Mouse (Mus musculus) hindbrain, embryonic 11.5 days (tissue): ENCODE results near the gene Mrpl28. TPM values are rescaled to one million over a fixed set of nuclear protein-coding genes. Genes with fewer than 3 reads are reported as not detected.

ENCODE experiments used
- ATAC-seq: fragments of 200-750 bp; cut with Nextera tagmentation; 2 replicates; pipeline ENCODE4 v1.8.0; 2017; ENCODE audit warnings: mild to moderate bottlenecking, moderate TSS enrichment, moderate library complexity; ENCODE audit not compliant: low FRiP score
- DNase-seq: peaks from one replicate; pipeline ENCODE4 v3.0.0-alpha.2; 2015; ENCODE audit warnings: low spot score
- H3K27ac ChIP-seq: fragments of 300-500 bp; sonication (generic); 2 replicates; pipeline ENCODE4 v1.5.1; 2014; ENCODE audit warnings: mild to moderate bottlenecking, low read depth, low read length
- H3K27me3 ChIP-seq: fragments of 300-500 bp; sonication (generic); 2 replicates; pipeline ENCODE4 v1.6.1; 2014; ENCODE audit warnings: mild to moderate bottlenecking, low read length, moderate library complexity, mixed read lengths; ENCODE audit not compliant: control insufficient read depth, insufficient read depth
- H3K36me3 ChIP-seq: fragments of 300-500 bp; sonication (generic); 2 replicates; pipeline ENCODE4 v1.6.1; 2014; ENCODE audit warnings: mild to moderate bottlenecking, low read length, moderate library complexity, mixed read lengths; ENCODE audit not compliant: control insufficient read depth, insufficient read depth
- H3K4me1 ChIP-seq: fragments of 300-500 bp; sonication (generic); replicated peaks from 2 replicates; pipeline ENCODE4 v1.6.1; 2014; ENCODE audit warnings: low read length, mixed read lengths; ENCODE audit not compliant: control insufficient read depth, insufficient read depth
- H3K4me2 ChIP-seq: fragments of 300-500 bp; sonication (generic); replicated peaks from 2 replicates; pipeline ENCODE4 v1.6.1; 2014; ENCODE audit warnings: mild to moderate bottlenecking, low read depth, low read length
- H3K4me3 ChIP-seq: fragments of 300-500 bp; sonication (generic); 2 replicates; pipeline ENCODE4 v1.5.1; 2014; ENCODE audit warnings: low read depth, low read length
- H3K9ac ChIP-seq: fragments of 300-500 bp; sonication (generic); 2 replicates; pipeline ENCODE4 v1.6.1; 2014; ENCODE audit warnings: low read depth, low read length
- H3K9me3 ChIP-seq: fragments of 300-500 bp; sonication (generic); 2 replicates; pipeline ENCODE4 v1.6.1; 2016; ENCODE audit warnings: low read length; ENCODE audit not compliant: control insufficient read depth
- WGBS: fragments of 180-500 bp; shearing (Covaris S2); extraction: QIAGEN DNeasy Blood & Tissue Kit; methylation state at CpG from one replicate; pipeline ENCODE4 v1.1.7; 2014; 5-methylcytosine and 5-hydroxymethylcytosine counted together
- polyA plus RNA-seq: library from polyadenylated mRNA; unstranded; fragments of >200 nt; fragmentation: Nextera tagmentation; extraction: Ambion mirVana; gene quantifications from 2 replicates; pipeline ENCODE4 v1.2.1, GENCODE M21; 2014

Mrpl28 gene
- polyA plus RNA-seq, 1 experiment from 2014 or later, result 244 TPM

DNA sequence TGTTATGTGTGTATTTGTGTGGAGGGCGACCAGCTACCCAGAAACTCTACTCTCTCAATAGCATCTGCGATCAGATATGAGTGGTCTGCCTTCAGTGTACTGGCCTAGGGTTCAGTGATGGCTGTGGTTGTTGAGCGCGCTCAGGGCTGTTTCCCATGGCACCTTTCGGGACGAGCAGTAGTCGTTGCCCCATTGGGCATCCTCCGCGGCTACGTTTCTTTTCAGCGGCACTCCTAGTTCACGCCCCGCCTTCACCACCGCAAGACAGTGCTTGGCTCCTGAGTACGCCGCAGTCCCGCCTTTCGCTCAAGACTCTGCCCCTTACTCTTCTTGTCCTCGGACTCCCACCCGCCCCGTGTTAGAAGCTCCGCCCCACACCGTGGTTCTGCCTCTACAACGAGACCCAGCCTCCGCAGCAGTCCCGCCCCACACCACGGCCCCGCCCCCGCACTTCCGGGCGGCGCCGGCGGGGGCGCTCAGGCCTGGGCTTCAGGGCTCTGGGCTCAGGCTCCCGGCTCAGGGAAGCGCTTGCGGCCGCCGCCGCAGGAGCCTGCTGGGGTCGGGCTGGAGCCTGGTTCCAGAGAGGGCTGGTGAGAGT is 15.0 kb downstream of the Mrpl28 start, which contains the start of gene Axin1:
Gene Axin1, plus strand, starts transcription at position 450 of the 598 bp plus-strand sequence.
- Histone ChIP-seq H3K4me2 (peak within 1 kb of the TSS; percentile 87), H3K9ac (peak within 1 kb of the TSS; percentile 99), H3K4me1 (peaks cover 3% of the 10 kb centered on the region; the same call in 1 of the 2 replicates), H3K27ac (peak within 1 kb of the TSS; percentile 91), H3K9me3 (no peaks in the 10 kb centered on the region), H3K27me3 (no peaks in the 10 kb centered on the region), H3K4me3 (peak within 1 kb of the TSS; percentile 92), H3K36me3 (peaks cover 3% of the 10 kb centered on the region; the same call in 1 of the 2 replicates)
- peak; percentile 99 for DNase-seq
- WGBS, result under 1% methylated on average over 41 of the region's 42 CpGs
- ATAC-seq, result peak; percentile 97

DNA sequence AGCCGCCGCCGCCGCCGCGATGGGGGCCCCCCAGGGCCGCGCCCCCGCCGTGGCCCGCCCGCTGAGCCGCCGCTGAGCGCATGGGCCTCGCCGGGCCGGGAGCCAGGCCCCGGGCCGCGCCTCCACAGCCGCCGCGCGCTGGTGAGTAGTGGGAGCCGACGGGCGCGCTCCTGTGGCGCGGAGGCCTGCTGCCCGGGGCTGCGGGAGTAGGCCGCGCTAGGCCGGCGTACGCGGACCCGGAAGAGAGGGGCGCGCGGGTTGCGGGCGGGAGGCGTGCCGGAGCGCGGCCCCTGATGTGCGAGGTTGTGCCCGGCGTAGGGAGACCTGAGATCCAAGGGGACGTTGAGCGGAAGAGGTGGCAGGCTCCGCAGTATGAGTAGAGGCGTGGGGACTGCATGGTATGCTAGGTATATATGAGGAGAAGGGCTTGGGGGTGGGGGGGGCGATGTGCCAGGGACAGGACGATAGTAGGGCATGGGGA is 15.6 kb downstream of the Mrpl28 start:
- under 1% methylated on average over 45 of the region's 58 CpGs for WGBS
- H3K4me1 ChIP-seq, result peaks cover 3% of the 10 kb centered on the region; the same call in 1 of the 2 replicates
- no peaks in the 10 kb centered on the region for H3K9me3 ChIP-seq
- H3K4me3 ChIP-seq, result peak overlapping the region; percentile 92
- peaks cover 4% of the 10 kb centered on the region; the same call in 1 of the 2 replicates for H3K36me3 ChIP-seq
- H3K4me2 ChIP-seq, result peak overlapping the region; percentile 87
- peak overlapping the region; percentile 99 for H3K9ac ChIP-seq
- H3K27ac ChIP-seq, result peak overlapping the region; percentile 91
- DNase-seq (peak; percentile 64), ATAC-seq (peak; percentile 72)
- no peaks in the 10 kb centered on the region for H3K27me3 ChIP-seq

DNA sequence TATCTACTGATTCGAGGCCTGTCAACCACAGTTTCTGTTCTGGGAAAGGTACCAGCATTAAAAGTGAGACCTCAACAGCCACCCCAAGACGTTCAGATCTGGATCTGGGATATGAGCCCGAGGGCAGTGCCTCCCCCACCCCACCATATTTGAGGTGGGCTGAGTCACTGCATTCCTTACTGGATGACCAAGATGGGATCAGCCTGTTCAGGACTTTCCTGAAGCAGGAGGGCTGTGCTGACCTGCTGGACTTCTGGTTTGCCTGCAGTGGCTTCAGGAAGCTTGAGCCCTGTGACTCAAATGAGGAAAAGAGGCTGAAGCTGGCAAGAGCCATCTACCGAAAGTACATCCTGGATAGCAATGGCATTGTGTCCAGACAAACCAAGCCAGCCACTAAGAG is 19.5 kb downstream of the Mrpl28 start:
- ATAC-seq (no peak), DNase-seq (no peak)
- Histone ChIP-seq H3K4me2 (no peak overlapping the region), H3K27me3 (no peaks in the 10 kb centered on the region), H3K36me3 (peaks cover 6% of the 10 kb centered on the region; the same call in 1 of the 2 replicates), H3K4me3 (no peak overlapping the region), H3K9ac (no peak overlapping the region), H3K4me1 (peaks cover 3% of the 10 kb centered on the region; the same call in 1 of the 2 replicates), H3K9me3 (no peaks in the 10 kb centered on the region), H3K27ac (no peak overlapping the region)
- 90% methylated on average over 4 of the region's 4 CpGs for WGBS

DNA sequence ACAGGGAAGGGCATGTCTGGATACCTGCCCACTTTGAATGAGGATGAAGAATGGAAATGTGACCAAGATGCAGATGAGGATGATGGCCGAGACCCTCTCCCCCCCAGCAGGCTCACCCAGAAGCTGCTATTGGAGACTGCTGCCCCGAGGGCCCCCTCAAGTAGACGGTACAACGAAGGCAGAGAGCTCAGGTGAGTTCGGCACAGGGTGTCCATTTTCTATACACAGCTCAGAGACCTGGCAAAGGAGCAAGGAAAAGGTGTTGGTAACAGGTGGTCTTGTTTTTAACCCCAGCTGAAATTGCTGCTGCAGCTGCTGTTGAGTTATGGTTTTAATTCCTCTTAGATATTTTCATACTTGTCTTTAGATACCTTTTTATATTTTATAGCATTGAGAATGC is 20.1 kb downstream of the Mrpl28 start:
- no peak overlapping the region for H3K4me3 ChIP-seq
- ATAC-seq (no peak), DNase-seq (no peak)
- 93% methylated on average over 5 of the region's 5 CpGs for WGBS
- H3K9ac ChIP-seq, result no peak overlapping the region
- H3K27me3 ChIP-seq, result no peaks in the 10 kb centered on the region
- H3K4me2 ChIP-seq, result no peak overlapping the region
- no peaks in the 10 kb centered on the region for H3K9me3 ChIP-seq
- no peak overlapping the region for H3K27ac ChIP-seq
- peaks cover 3% of the 10 kb centered on the region; the same call in 1 of the 2 replicates for H3K4me1 ChIP-seq
- peaks cover 6% of the 10 kb centered on the region; the same call in 1 of the 2 replicates for H3K36me3 ChIP-seq

DNA sequence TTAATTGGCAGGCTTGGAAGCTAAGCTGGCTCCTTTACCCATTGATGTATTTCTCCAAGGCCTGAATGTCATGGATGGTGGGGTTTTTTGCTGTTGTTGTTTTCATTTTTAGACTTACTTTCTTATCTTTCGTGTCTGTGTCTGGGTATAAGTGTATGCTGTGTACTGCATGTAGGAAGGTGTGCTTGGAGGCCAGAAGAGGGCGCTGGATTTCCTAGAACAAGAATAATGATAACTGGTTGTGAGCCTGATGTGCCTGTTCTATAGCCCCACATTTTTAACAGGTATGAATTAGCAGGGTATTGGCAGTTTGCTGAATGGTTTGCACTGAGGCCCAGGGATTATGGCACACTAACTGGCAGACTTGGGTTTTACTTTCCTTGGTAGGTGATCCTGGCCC is 25.8 kb downstream of the Mrpl28 start:
- no peaks in the 10 kb centered on the region for H3K4me1 ChIP-seq
- WGBS, result 85% methylated on average over 2 of the region's 2 CpGs
- DNase-seq, result no peak
- H3K4me3 ChIP-seq, result no peak overlapping the region
- ATAC-seq, result no peak
- H3K27me3 ChIP-seq, result no peaks in the 10 kb centered on the region
- H3K27ac ChIP-seq, result no peak overlapping the region
- H3K36me3 ChIP-seq, result peaks cover 6% of the 10 kb centered on the region; the same call in 1 of the 2 replicates
- H3K9me3 ChIP-seq, result no peaks in the 10 kb centered on the region
- H3K9ac ChIP-seq, result no peak overlapping the region
- no peak overlapping the region for H3K4me2 ChIP-seq

- Histone ChIP-seq H3K36me3 (peaks cover 4% of the 10 kb centered on the region; the same call in 1 of the 2 replicates), H3K4me3 (no peak overlapping the region)
Observed at GRCm38 (mm10) chr17:26151886-26152630, 28.8 kb downstream of the Mrpl28 start.

GRCm38 (mm10) chr17:26162736-26163135 is 39.4 kb downstream of the Mrpl28 start:
- Histone ChIP-seq H3K36me3 (no peaks in the 10 kb centered on the region), H3K9me3 (no peaks in the 10 kb centered on the region), H3K4me2 (no peak overlapping the region), H3K4me1 (no peaks in the 10 kb centered on the region), H3K4me3 (no peak overlapping the region), H3K9ac (no peak overlapping the region), H3K27ac (no peak overlapping the region), H3K27me3 (no peaks in the 10 kb centered on the region)
- no peak for ATAC-seq
- no peak for DNase-seq
- WGBS, result 100% methylated on average over 1 of the region's 1 CpGs

More at GRCm38 (mm10) chr17:26151886-26152630, 28.8 kb downstream of the Mrpl28 start:
- Histone ChIP-seq H3K9ac (no peak overlapping the region), H3K4me1 (no peaks in the 10 kb centered on the region), H3K27ac (no peak overlapping the region), H3K4me2 (no peak overlapping the region), H3K27me3 (no peaks in the 10 kb centered on the region), H3K9me3 (no peaks in the 10 kb centered on the region)
- DNase-seq (no peak), ATAC-seq (no peak)
- 93% methylated on average over 2 of the region's 2 CpGs for WGBS

DNA sequence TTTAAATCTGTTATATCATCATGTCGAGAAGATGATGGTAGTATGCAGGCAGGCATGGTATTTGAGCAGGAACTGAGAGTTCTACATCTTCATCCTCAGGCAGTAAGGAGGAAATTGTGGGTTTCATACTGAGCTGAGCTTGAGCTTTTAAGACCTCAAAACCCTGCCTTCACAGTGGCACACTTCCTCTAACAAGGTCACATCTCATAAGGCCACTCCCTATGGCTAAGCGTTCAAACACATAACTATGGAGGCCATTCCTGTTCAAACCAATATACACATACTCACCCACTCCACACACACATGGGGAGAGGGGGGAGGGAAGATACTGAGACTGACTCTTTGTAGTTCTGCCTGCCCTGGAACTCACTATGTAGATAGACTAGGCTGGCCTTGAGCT is 44.7 kb downstream of the Mrpl28 start:
- DNase-seq, result no peak
- Histone ChIP-seq H3K27ac (no peak overlapping the region), H3K4me2 (no peak overlapping the region), H3K4me1 (no peaks in the 10 kb centered on the region), H3K9ac (no peak overlapping the region), H3K36me3 (no peaks in the 10 kb centered on the region), H3K4me3 (no peak overlapping the region), H3K9me3 (no peaks in the 10 kb centered on the region), H3K27me3 (no peaks in the 10 kb centered on the region)
- ATAC-seq, result no peak
- WGBS, result 94% methylated on average over 2 of the region's 2 CpGs
